Mouse (Mus musculus) heart, embryonic 11.5 days (tissue): ENCODE data around the gene Hivep2. TPM values are rescaled to one million over a fixed set of nuclear protein-coding genes. Genes with fewer than 3 reads are reported as not detected.

Experiments used
- ATAC-seq: fragments of 200-750 bp; cut with Nextera tagmentation; replicated peaks from 2 replicates; pipeline ENCODE4 v1.8.0; 2017; ENCODE audit warnings: moderate library complexity; ENCODE audit not compliant: insufficient number of reproducible peaks, low FRiP score, low TSS enrichment
- H3K27ac ChIP-seq: fragments of 300-500 bp; sonication (generic); 2 replicates; pipeline ENCODE4 v1.5.1; 2014; ENCODE audit warnings: mild to moderate bottlenecking, low read depth, low read length
- H3K27me3 ChIP-seq: fragments of 300-500 bp; sonication (generic); 2 replicates; pipeline ENCODE4 v1.6.1; 2014; ENCODE audit warnings: mild to moderate bottlenecking, low read length, mixed read lengths; ENCODE audit not compliant: control insufficient read depth, insufficient read depth
- H3K36me3 ChIP-seq: fragments of 300-500 bp; sonication (generic); 2 replicates; pipeline ENCODE4 v1.6.1; 2014; ENCODE audit warnings: mild to moderate bottlenecking, low read length, moderate library complexity, mixed read lengths; ENCODE audit not compliant: control insufficient read depth, insufficient read depth
- H3K4me1 ChIP-seq: fragments of 300-500 bp; sonication (generic); 2 replicates; pipeline ENCODE4 v1.6.1; 2014; ENCODE audit warnings: low read length; ENCODE audit not compliant: control insufficient read depth, insufficient read depth
- H3K4me2 ChIP-seq: fragments of 300-500 bp; sonication (generic); 2 replicates; pipeline ENCODE4 v1.6.1; 2014; ENCODE audit warnings: mild to moderate bottlenecking, moderate library complexity
- H3K4me3 ChIP-seq: fragments of 300-500 bp; sonication (generic); 2 replicates; pipeline ENCODE4 v1.5.1; 2014; ENCODE audit warnings: low read depth, low read length
- H3K9ac ChIP-seq: fragments of 300-500 bp; sonication (generic); 2 replicates; pipeline ENCODE4 v1.6.1; 2014; ENCODE audit warnings: mild to moderate bottlenecking, low read depth, low read length, moderate library complexity
- H3K9me3 ChIP-seq: fragments of 300-500 bp; sonication (generic); replicated peaks from 2 replicates; pipeline ENCODE4 v1.6.1; 2016; ENCODE audit warnings: low read length; ENCODE audit not compliant: control insufficient read depth
- WGBS: fragments of 180-500 bp; shearing (Covaris S2); extraction: QIAGEN DNeasy Blood & Tissue Kit; methylation state at CpG from one replicate; pipeline ENCODE4 v1.1.7; 2014; ENCODE audit not compliant: insufficient replicate concordance; 5-methylcytosine and 5-hydroxymethylcytosine counted together
- polyA plus RNA-seq: library from polyadenylated mRNA; unstranded; fragments of >200 nt; fragmentation: Nextera tagmentation; extraction: Ambion mirVana; gene quantifications from 2 replicates; pipeline ENCODE4 v1.2.1, GENCODE M21; 2014

The Hivep2 gene
- polyA plus RNA-seq, 1 experiment from 2014 or later, result 8.0 TPM

GRCm38 (mm10) chr10:14195778-14196650 lies 230.1 kb downstream of the Hivep2 start:
- H3K4me1 ChIP-seq, result no peaks in the 10 kb centered on the region
- no peak overlapping the region for H3K4me2 ChIP-seq
- H3K4me3 ChIP-seq, result no peak overlapping the region
- H3K27me3 ChIP-seq, result no peaks in the 10 kb centered on the region
- 80% methylated on average over 17 of the region's 17 CpGs for whole genome bisulfite sequencing
- H3K9ac ChIP-seq, result no peak overlapping the region
- no peak for ATAC-seq
- no peaks in the 10 kb centered on the region for H3K36me3 ChIP-seq
- H3K9me3 ChIP-seq, result no peaks in the 10 kb centered on the region
- H3K27ac ChIP-seq, result no peak overlapping the region

- H3K27me3 ChIP-seq, result no peaks in the 10 kb centered on the region
- H3K4me1 ChIP-seq, result no peaks in the 10 kb centered on the region
- no peak overlapping the region for H3K4me3 ChIP-seq
- no peaks in the 10 kb centered on the region for H3K9me3 ChIP-seq
- WGBS, result 82% methylated on average over 7 of the region's 7 CpGs
- no peak overlapping the region for H3K27ac ChIP-seq
- ATAC-seq, result no peak
- H3K36me3 ChIP-seq, result no peaks in the 10 kb centered on the region
- no peak overlapping the region for H3K9ac ChIP-seq
- H3K4me2 ChIP-seq, result no peak overlapping the region
These were observed 230.9 kb downstream of the Hivep2 start for GRCm38 (mm10) chr10:14196785-14197184.

DNA sequence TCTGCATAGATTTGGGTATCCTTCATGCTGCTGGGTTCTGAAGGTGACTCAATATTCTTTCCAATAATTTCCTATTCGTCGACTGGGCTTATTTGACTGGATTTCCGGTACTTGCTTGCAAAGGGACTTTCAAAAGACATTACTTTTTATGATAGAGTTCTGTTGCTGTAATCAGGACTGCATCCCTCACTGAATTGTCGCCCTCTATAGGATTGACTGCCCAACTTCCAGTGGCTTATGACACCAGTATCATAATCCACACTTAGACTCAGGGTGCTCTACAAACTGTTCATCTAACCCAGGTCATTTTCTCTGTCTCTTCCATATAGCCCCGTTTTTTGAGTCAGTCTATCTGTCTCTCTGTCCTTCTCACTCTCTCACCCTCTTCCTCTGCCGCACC lies 231.4 kb downstream of the Hivep2 start:
- no peaks in the 10 kb centered on the region for H3K4me1 ChIP-seq
- H3K36me3 ChIP-seq, result no peaks in the 10 kb centered on the region
- no peak overlapping the region for H3K27ac ChIP-seq
- H3K4me2 ChIP-seq, result no peak overlapping the region
- no peak overlapping the region for H3K9ac ChIP-seq
- H3K9me3 ChIP-seq, result no peaks in the 10 kb centered on the region
- H3K27me3 ChIP-seq, result no peaks in the 10 kb centered on the region
- ATAC-seq, result no peak
- 65% methylated on average over 6 of the region's 6 CpGs for WGBS
- H3K4me3 ChIP-seq, result no peak overlapping the region

- Histone ChIP-seq H3K27ac (no peak overlapping the region), H3K9ac (no peak overlapping the region), H3K4me1 (no peaks in the 10 kb centered on the region), H3K9me3 (no peaks in the 10 kb centered on the region), H3K4me2 (no peak overlapping the region), H3K4me3 (no peak overlapping the region), H3K36me3 (no peaks in the 10 kb centered on the region), H3K27me3 (no peaks in the 10 kb centered on the region)
- ATAC-seq, result no peak
- WGBS, result 71% methylated on average over 7 of the region's 7 CpGs
These were observed 233.5 kb downstream of the Hivep2 start for GRCm38 (mm10) chr10:14199332-14199731.

- WGBS, result 3% methylated on average over 2 of the region's 2 CpGs
- H3K27ac ChIP-seq, result no peak overlapping the region
- no peaks in the 10 kb centered on the region for H3K4me1 ChIP-seq
- H3K4me2 ChIP-seq, result no peak overlapping the region
- no peaks in the 10 kb centered on the region for H3K27me3 ChIP-seq
- H3K36me3 ChIP-seq, result no peaks in the 10 kb centered on the region
- no peak overlapping the region for H3K9ac ChIP-seq
- no peak for ATAC-seq
- no peaks in the 10 kb centered on the region for H3K9me3 ChIP-seq
- no peak overlapping the region for H3K4me3 ChIP-seq
These were observed 234.4 kb downstream of the Hivep2 start for GRCm38 (mm10) chr10:14200310-14200709.

Other genes with a start within 250 kb of the Hivep2 start
- 38.3 and 41.7 TPM in 2 replicates for gene Aig1, start 97.1 kb upstream of the Hivep2 start, polyA plus RNA-seq